Mouse (Mus musculus): ENCODE measurements around the gene Cep170b. TPM values are rescaled to one million over a fixed set of nuclear protein-coding genes. Genes with fewer than 3 reads are reported as not detected.

Gene Cep170b
- polyA plus RNA-seq, 1 experiment from 2014 or later: 20.1 TPM

DNA sequence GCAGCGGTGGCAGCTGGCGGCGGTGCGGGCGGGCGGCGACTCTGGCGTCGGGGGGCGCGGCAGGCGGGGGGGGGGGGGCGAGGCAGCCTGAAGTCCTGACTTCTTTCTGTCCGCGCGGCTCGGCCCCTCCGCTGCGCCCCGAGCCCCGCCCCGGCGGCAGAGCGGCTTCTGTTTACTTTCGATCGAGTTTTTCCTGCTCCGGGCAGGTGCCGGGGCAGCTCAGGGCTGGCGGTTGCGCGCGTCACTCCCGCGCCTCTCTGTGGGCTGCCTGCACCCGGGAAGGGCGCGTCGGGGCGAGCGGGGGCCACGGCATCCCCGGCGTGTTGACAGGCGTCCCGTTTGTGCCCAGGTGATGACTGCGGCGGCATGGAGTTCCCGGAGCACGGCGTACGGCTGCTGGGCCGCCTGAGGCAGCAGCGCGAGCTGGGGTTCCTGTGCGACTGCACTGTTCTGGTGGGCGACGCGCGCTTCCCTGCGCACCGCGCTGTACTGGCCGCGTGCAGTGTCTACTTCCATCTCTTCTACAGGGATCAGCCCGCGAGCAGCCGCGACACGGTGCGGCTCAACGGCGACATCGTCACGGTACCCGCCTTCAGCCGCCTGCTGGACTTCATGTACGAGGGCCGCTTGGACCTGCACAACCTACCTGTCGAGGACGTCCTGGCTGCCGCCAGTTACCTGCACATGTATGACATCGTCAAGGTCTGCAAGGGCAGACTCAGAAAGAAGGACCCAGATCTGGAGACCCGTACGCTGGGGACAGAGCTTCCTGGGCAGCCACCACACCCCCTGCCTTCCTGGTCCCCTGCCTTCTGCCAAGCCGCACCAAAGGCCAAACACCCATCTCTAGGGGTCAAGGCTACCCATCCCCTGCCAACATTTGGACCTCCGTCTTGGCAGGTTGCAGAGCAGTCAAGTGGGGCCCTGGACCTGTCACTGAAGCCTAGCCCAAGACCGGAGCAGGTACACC, 40.9 kb upstream of the Cep170b start:
- peaks cover 42% of the 10 kb centered on the region for H3K4me1 ChIP-seq (replicated peaks)
- peak overlapping the region; percentile 90 for H3K27ac ChIP-seq
- H3K9ac ChIP-seq: peak overlapping the region; percentile 70
- WGBS: 5% methylated on average over 74 of the region's 87 CpGs
- H3K36me3 ChIP-seq: no peaks in the 10 kb centered on the region
- peak; percentile 72 for ATAC-seq
- no peaks in the 10 kb centered on the region for H3K9me3 ChIP-seq
- H3K4me3 ChIP-seq (replicated peaks): peak overlapping the region; percentile 71
- H3K27me3 ChIP-seq (replicated peaks): peaks cover 17% of the 10 kb centered on the region
- H3K4me2 ChIP-seq (replicated peaks): peak overlapping the region; percentile 98

- peaks cover 17% of the 10 kb centered on the region for H3K27me3 ChIP-seq (replicated peaks)
- no peak overlapping the region for H3K27ac ChIP-seq
- H3K4me1 ChIP-seq (replicated peaks): peaks cover 19% of the 10 kb centered on the region
- H3K36me3 ChIP-seq: no peaks in the 10 kb centered on the region
- H3K9me3 ChIP-seq: no peaks in the 10 kb centered on the region
- no peak for ATAC-seq
- no peak overlapping the region for H3K9ac ChIP-seq
- 66% methylated on average over 7 of the region's 7 CpGs for WGBS
- H3K4me2 ChIP-seq (replicated peaks): no peak overlapping the region
- H3K4me3 ChIP-seq (replicated peaks): no peak overlapping the region
Measured at GRCm38 (mm10) chr12:112683351-112683750, 36.9 kb upstream of the Cep170b start.

DNA sequence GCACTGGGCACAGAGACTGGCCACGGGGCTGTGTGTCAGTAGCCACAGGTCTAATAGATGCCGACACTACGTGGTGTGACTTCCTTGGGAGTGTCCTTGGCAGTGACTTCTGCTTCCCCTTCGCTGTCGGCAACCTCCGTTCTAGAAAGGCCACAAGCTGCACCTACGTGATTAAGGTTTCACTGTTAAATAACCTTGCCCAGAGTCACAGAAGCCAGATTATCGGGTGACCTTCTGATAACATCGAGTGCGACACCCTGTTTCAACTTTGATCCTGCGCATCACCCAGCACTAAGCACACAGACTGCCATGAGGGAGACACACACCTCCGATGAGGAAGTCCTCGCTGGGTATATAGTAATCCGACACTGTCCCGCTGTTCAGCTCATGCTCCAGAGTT, 31.8 kb upstream of the Cep170b start:
- H3K27ac ChIP-seq: no peak overlapping the region
- peak overlapping the region; percentile 26 for H3K4me2 ChIP-seq (replicated peaks)
- peaks cover 12% of the 10 kb centered on the region for H3K4me1 ChIP-seq (replicated peaks)
- no peak overlapping the region for H3K9ac ChIP-seq
- H3K4me3 ChIP-seq (replicated peaks): no peak overlapping the region
- H3K36me3 ChIP-seq: no peaks in the 10 kb centered on the region
- WGBS: 46% methylated on average over 15 of the region's 15 CpGs
- ATAC-seq: peak; percentile 40
- H3K27me3 ChIP-seq (replicated peaks): no peaks in the 10 kb centered on the region
- H3K9me3 ChIP-seq: no peaks in the 10 kb centered on the region

- no peaks in the 10 kb centered on the region for H3K9me3 ChIP-seq
- peak overlapping the region; percentile 93 for H3K9ac ChIP-seq
- peak overlapping the region; percentile 87 for H3K4me2 ChIP-seq (replicated peaks)
- H3K36me3 ChIP-seq: no peaks in the 10 kb centered on the region
- ATAC-seq: peak; percentile 98
- peaks cover 14% of the 10 kb centered on the region for H3K4me1 ChIP-seq (replicated peaks)
- H3K4me3 ChIP-seq (replicated peaks): peak overlapping the region; percentile 73
- no peaks in the 10 kb centered on the region for H3K27me3 ChIP-seq (replicated peaks)
- 3% methylated on average over 54 of the region's 54 CpGs for WGBS
- peak overlapping the region; percentile 73 for H3K27ac ChIP-seq
Measured at GRCm38 (mm10) chr12:112693185-112694126, 26.8 kb upstream of the Cep170b start.

- WGBS: 84% methylated on average over 10 of the region's 10 CpGs
- H3K4me1 ChIP-seq (replicated peaks): peaks cover 14% of the 10 kb centered on the region
- H3K4me2 ChIP-seq (replicated peaks): peak overlapping the region; percentile 87
- no peaks in the 10 kb centered on the region for H3K36me3 ChIP-seq
- no peaks in the 10 kb centered on the region for H3K27me3 ChIP-seq (replicated peaks)
- no peaks in the 10 kb centered on the region for H3K9me3 ChIP-seq
- peak overlapping the region; percentile 73 for H3K4me3 ChIP-seq (replicated peaks)
- peak overlapping the region; percentile 93; the same call in 1 of the 2 replicates for H3K9ac ChIP-seq
- ATAC-seq: no peak
- no peak overlapping the region for H3K27ac ChIP-seq
Measured at GRCm38 (mm10) chr12:112694127-112694475, 26.2 kb upstream of the Cep170b start.

GRCm38 (mm10) chr12:112696806-112697425, 23.3 kb upstream of the Cep170b start:
- no peak overlapping the region for H3K9ac ChIP-seq
- no peaks in the 10 kb centered on the region for H3K36me3 ChIP-seq
- no peak overlapping the region for H3K27ac ChIP-seq
- no peak for ATAC-seq
- H3K4me2 ChIP-seq (replicated peaks): no peak overlapping the region
- 79% methylated on average over 3 of the region's 3 CpGs for WGBS
- peaks cover 23% of the 10 kb centered on the region for H3K4me1 ChIP-seq (replicated peaks)
- no peaks in the 10 kb centered on the region for H3K9me3 ChIP-seq
- peaks cover 10% of the 10 kb centered on the region; the same call in 1 of the 2 replicates for H3K27me3 ChIP-seq (replicated peaks)
- H3K4me3 ChIP-seq (replicated peaks): no peak overlapping the region

- WGBS: 9% methylated on average over 15 of the region's 15 CpGs
- peaks cover 9% of the 10 kb centered on the region for H3K4me1 ChIP-seq (replicated peaks)
- no peak overlapping the region for H3K27ac ChIP-seq
- no peak overlapping the region for H3K9ac ChIP-seq
- H3K36me3 ChIP-seq: no peaks in the 10 kb centered on the region
- H3K9me3 ChIP-seq: no peaks in the 10 kb centered on the region
- peaks cover 10% of the 10 kb centered on the region; the same call in 1 of the 2 replicates for H3K27me3 ChIP-seq (replicated peaks)
- peak overlapping the region; percentile 37 for H3K4me2 ChIP-seq (replicated peaks)
- 0 out of 2 replicates have a peak, but pooled peaks have one; percentile 27 for ATAC-seq
- no peak overlapping the region for H3K4me3 ChIP-seq (replicated peaks)
Measured at GRCm38 (mm10) chr12:112700522-112700921, 19.7 kb upstream of the Cep170b start.

DNA sequence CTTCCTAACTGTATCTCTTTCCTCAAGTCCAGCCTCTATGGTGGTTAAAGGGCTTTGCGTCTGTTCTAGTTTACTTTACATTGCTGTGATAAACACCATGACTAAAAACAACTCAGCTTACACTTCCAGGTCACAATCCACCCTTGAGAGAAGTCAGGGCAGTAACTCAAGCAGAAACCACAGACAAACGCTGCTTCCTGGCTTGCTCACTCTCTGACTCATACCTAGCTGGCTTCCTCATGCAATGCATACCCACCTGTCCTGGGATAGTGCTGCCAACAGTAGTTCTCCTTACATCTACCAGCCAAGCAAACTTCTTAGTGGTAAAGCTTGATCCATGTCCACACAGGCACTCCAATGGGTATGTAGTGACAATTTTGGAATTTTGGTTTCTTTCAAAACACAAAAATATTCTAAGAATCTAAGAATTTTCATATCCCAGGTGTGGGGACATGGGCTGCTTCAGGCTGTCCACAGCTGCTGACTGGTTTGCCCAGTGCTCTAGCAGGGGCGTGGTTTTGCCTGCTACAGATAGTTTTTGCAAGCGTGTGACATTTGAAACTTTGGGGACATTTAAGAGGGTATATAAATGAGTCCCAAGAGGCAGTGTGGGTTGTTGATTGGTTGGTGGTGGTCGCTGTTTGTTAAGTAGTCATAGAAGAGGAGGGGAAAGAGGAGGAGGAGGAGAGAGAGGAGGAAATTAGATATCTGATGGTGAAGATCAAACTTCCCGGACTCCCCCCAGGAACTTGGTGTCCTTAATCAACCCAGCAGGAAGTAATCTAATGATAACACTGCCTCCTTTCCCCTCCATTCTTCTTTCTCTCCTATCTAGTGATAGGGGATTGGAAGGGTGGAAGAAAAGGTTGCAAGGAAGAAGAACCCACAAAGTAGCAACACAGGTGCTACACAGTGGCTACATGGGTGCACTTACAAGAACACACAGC, 17.6 kb upstream of the Cep170b start:
- Histone ChIP-seq H3K9ac (no peak overlapping the region), H3K4me3 (replicated peaks) (no peak overlapping the region), H3K27me3 (replicated peaks) (peaks cover 10% of the 10 kb centered on the region; the same call in 1 of the 2 replicates), H3K9me3 (no peaks in the 10 kb centered on the region), H3K4me2 (replicated peaks) (no peak overlapping the region), H3K27ac (no peak overlapping the region), H3K4me1 (replicated peaks) (peaks cover 19% of the 10 kb centered on the region), H3K36me3 (no peaks in the 10 kb centered on the region)
- WGBS: 58% methylated on average over 6 of the region's 6 CpGs
- no peak for ATAC-seq

DNA sequence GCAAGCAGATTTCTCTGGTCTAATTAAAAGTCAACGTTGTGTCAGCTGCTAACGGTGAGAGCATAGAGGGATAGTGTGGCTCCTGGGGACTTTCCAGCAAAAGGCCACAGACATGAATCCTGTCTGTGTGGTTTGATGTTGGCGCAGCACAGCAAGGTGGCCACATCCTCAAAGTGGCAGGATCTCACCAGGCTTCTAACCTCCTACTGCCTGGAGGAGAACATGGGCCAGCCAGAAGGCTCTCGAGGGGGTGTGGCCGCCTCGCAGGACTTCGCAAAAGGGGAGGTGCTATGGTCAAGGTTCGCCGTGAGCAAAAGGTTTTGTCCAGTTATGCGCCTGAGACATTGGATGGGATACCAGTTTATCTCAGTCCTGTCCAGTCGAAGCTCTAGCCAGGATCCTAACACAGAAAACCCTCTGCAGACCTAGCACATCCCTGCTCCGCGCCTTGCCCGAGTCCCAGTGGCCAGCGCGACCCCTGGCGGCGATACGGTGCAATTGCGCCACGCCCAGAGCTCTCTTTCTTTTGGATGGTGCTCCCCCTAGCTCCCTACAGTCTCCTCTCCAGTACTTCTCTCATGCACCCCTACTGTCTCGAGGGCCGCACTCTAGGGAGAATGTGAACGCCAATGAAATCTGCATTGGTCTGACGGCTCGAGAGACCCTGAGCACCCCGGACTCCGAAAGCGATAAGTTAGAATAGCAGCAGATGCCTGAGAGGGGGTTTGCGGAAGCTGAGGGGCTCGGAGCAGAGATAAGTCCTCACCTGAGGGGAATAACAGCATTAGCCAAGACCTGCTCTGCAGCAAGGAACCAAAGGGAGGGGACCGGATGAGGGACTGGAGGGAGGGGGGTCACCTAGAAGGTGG, 13.3 kb upstream of the Cep170b start:
- H3K27me3 ChIP-seq (replicated peaks): no peaks in the 10 kb centered on the region
- H3K27ac ChIP-seq: no peak overlapping the region
- peak overlapping the region; percentile 62 for H3K4me2 ChIP-seq (replicated peaks)
- peak; percentile 86 for ATAC-seq
- H3K4me3 ChIP-seq (replicated peaks): peak overlapping the region; percentile 17; the same call in 1 of the 2 replicates
- H3K4me1 ChIP-seq (replicated peaks): peaks cover 10% of the 10 kb centered on the region
- WGBS: 11% methylated on average over 32 of the region's 32 CpGs
- H3K9me3 ChIP-seq: no peaks in the 10 kb centered on the region
- H3K9ac ChIP-seq: 0 out of 2 replicates have a peak overlapping the region, but pooled peaks have one; percentile 28
- H3K36me3 ChIP-seq: no peaks in the 10 kb centered on the region

- peak; percentile 40 for ATAC-seq
- no peak overlapping the region for H3K27ac ChIP-seq
- peaks cover 10% of the 10 kb centered on the region for H3K4me1 ChIP-seq (replicated peaks)
- no peaks in the 10 kb centered on the region for H3K36me3 ChIP-seq
- WGBS: 13% methylated on average over 8 of the region's 8 CpGs
- H3K4me2 ChIP-seq (replicated peaks): peak overlapping the region; percentile 62
- 0 out of 2 replicates have a peak overlapping the region, but pooled peaks have one; percentile 28 for H3K9ac ChIP-seq
- H3K27me3 ChIP-seq (replicated peaks): no peaks in the 10 kb centered on the region
- H3K9me3 ChIP-seq: no peaks in the 10 kb centered on the region
- no peak overlapping the region for H3K4me3 ChIP-seq (replicated peaks)
Measured at GRCm38 (mm10) chr12:112707573-112707869, 12.7 kb upstream of the Cep170b start.

All from intestine, embryonic 15.5 days (tissue).